Mouse (Mus musculus) erythroblast, embryonic 14.5 days (primary cell): ENCODE measurements around the gene Slc22a15. TPM values are rescaled to one million over a fixed set of nuclear protein-coding genes. Genes with fewer than 3 reads are reported as not detected.

Experiments used
- H3K27me3 ChIP-seq: 2 replicates; pipeline ENCODE4 v1.6.1; 2012; ENCODE audit warnings: inconsistent platforms; ENCODE audit not compliant: control insufficient read depth
- H3K36me3 ChIP-seq: 2 replicates; pipeline ENCODE4 v1.6.1; 2012; ENCODE audit warnings: mild to moderate bottlenecking, inconsistent platforms; ENCODE audit not compliant: control insufficient read depth
- H3K4me1 ChIP-seq: 2 replicates; pipeline ENCODE4 v1.6.1; 2012; ENCODE audit warnings: inconsistent platforms; ENCODE audit not compliant: control insufficient read depth
- H3K4me3 ChIP-seq: replicated peaks from 2 replicates; pipeline ENCODE3; 2012; ENCODE audit warnings: moderate library complexity, mild to moderate bottlenecking, inconsistent platforms
- H3K9me3 ChIP-seq: 2 replicates; pipeline ENCODE4 v1.6.1; 2012; ENCODE audit warnings: low read length, inconsistent platforms, mixed read lengths; ENCODE audit not compliant: control insufficient read depth
- GATA1 ChIP-seq: IDR thresholded peaks from 2 replicates; pipeline ENCODE4 v1.6.1; 2012; ENCODE audit warnings: low read length, inconsistent platforms, mixed read lengths
- TAL1 ChIP-seq: IDR thresholded peaks from 3 replicates; pipeline ENCODE4 v1.6.1; 2012; ENCODE audit warnings: low read length, inconsistent platforms, mixed read lengths
- polyA plus RNA-seq: library from polyadenylated mRNA; stranded (reverse); fragments of >175 nt; gene quantifications from 2 replicates; pipeline ENCODE4 v1.2.3, GENCODE M21; 2012

The Slc22a15 gene
- polyA plus RNA-seq, 1 experiment = not detected

- Histone ChIP-seq H3K4me1 (peaks cover 3% of the 10 kb centered on the region), H3K27me3 (no peaks in the 10 kb centered on the region), H3K4me3 (no peak overlapping the region), H3K9me3 (no peaks in the 10 kb centered on the region), H3K36me3 (no peaks in the 10 kb centered on the region)
- no peak for TF ChIP-seq GATA1
- TF ChIP-seq TAL1 = no peak
These were observed 116.6 kb downstream of the Slc22a15 start for GRCm38 (mm10) chr3:101807646-101808045.

- no peaks in the 10 kb centered on the region for H3K36me3 ChIP-seq
- H3K4me1 ChIP-seq = peaks cover 3% of the 10 kb centered on the region
- H3K27me3 ChIP-seq = no peaks in the 10 kb centered on the region
- H3K9me3 ChIP-seq = no peaks in the 10 kb centered on the region
- TF ChIP-seq TAL1 = no peak
- H3K4me3 ChIP-seq = no peak overlapping the region
These were observed 117.3 kb downstream of the Slc22a15 start for GRCm38 (mm10) chr3:101806941-101807340.

GRCm38 (mm10) chr3:101806149-101806548 is 118.1 kb downstream of the Slc22a15 start:
- H3K4me1 ChIP-seq = peaks cover 3% of the 10 kb centered on the region

More at GRCm38 (mm10) chr3:101806149-101806548, 118.1 kb downstream of the Slc22a15 start:
- Histone ChIP-seq H3K27me3 (no peaks in the 10 kb centered on the region), H3K9me3 (no peaks in the 10 kb centered on the region), H3K4me3 (no peak overlapping the region), H3K36me3 (no peaks in the 10 kb centered on the region)
- TF ChIP-seq GATA1 = no peak
- TF ChIP-seq TAL1 = no peak

Other genes starting within 250 kb of the Slc22a15 start
- not detected in 2 replicates for gene Mab21l3, start 75.5 kb downstream of the Slc22a15 start, polyA plus RNA-seq
- gene Nhlh2, start 85.6 kb upstream of the Slc22a15 start, polyA plus RNA-seq = not detected in 2 replicates
- not detected in 2 replicates for gene Casq2, start 162.0 kb upstream of the Slc22a15 start, polyA plus RNA-seq